Mouse (Mus musculus) CH12F3 (cell line): ENCODE results near the gene Efna5.

Experiments
- in situ Hi-C: fragments of 300-500 bp; cut with MboI; formaldehyde crosslinking; loops from 2 replicates; pipeline ENCODE4 v1.14.3; 2020; ENCODE audit warnings: low sequenced_read_pairs

Efna5 gene

DNA sequence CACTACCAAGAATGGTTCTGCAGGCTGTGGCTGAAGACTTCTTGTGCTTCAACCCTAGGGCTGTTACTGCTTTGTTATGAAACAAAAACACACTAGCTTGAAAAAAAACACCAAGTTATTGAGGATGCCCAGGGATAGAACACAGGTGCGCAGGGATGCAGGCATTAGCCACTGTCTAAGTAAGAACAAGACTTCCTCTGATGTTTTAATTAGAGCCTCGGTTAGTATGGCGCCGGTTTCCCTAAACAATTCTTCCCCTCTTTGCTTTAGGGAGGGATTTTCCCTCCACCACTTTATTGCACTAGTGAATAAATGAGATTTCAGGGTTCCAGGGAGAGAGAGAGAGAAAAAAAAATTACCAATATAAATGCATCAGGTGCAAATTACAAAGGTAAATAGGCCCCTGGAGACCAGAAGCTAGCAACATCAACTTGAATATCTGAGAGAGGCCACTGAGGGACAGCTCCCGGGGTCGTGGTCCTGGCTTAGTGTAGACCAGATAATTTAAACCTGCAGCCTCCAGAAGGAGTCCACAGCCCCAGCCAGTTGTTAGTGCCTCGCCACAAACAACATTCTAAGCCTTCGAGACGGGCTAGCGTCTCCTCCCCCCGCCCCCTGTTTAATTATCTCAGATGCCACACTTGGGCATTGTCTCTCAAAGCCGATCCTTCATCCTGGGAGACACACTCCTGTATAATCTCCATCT is 163.5 kb downstream of the Efna5 start:
- in situ Hi-C loops: no loop called here

- in situ Hi-C loops: no loop called here
Observed at GRCm38 (mm10) chr17:62713455-62713854, 167.7 kb downstream of the Efna5 start.

GRCm38 (mm10) chr17:62706418-62706817 is 174.7 kb downstream of the Efna5 start:
- in situ Hi-C loops: no loop called here

- in situ Hi-C loops: no loop called here
Observed at GRCm38 (mm10) chr17:62702020-62702814, 178.9 kb downstream of the Efna5 start.

- in situ Hi-C loops: no loop called here
Observed at GRCm38 (mm10) chr17:62700791-62701602, 180.1 kb downstream of the Efna5 start.

GRCm38 (mm10) chr17:62694958-62695437 is 186.1 kb downstream of the Efna5 start:
- in situ Hi-C loops: no loop called here

DNA sequence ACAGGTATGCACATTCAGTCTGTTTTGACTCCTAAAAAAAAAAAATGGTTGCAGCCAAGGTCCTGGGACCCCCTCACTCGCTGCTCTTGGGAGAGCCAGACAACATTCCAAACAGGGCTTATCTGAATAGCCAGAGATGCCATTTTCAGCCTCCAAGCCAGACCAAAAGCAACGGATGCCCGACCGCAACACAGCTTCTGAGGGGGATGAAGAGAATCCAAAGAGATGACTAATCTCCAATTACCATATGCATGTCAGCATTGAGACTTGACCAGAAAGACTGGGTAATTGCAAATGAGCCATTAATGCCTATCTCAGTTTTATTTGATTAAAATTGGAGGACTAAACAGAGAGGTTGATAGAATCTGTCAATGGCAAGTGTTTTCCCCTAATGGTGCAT is 188.9 kb downstream of the Efna5 start:
- in situ Hi-C loops: no loop called here

DNA sequence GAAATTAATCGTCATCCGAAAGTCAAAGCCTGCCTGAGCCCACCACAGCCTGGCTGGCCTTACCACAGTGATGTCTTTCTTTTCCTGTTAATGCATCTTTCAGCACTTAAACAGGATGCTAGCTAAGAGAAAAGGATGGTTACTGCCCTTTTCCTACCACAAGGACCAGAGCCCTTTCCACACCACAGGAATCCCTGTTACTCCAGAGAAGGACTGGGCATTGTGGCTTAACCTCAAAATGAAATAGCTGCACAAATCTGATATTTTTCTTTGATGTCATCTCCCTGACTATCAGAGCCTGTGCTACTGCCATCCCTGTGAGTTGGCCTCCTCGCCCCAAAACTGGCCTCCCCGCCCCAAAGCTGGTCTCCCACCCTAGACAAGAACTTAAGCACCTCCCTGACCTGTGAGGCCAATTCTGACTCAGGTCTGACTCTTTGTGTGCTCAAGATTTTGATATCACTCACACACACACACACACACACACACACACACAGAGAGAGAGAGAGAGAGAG is 189.9 kb downstream of the Efna5 start:
- in situ Hi-C loops: no loop called here

DNA sequence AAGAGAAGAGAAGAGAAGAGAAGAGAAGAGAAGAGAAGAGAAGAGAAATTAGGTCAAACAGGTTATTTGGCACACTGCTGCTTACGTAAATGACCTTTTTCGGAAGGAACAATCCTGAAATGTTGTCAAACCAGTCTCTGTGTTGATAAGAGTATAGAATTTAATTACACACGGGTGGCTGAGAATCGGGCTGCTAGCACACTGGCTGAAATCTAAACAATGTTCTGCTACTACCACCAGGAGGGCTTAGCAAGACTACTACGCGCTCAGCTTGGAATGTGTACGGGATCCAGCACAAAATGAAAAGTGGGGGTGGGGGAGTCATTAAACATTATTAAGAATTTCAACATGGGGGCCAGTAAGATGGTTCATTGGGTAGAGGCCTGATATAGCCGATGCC is 190.9 kb downstream of the Efna5 start:
- in situ Hi-C loops: no loop called here

DNA sequence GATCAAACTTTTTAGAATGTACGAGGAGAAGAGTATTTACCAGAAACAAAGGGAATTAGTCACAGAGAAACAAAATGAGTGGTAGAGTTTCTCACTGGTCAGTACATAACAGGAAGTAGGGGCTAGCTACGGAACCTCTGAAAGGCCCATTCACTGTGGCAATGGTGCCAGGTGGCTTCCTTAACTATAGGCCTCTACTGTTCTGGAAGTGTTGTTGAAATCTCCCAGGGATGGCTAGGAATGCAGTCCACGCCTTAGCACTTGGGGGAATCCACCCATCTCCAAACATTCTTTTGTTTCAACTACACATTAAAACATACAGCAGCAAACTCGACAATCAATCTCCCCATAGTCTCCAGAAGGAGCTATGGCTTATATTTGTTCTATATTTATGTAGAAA is 191.5 kb downstream of the Efna5 start:
- in situ Hi-C loops: no loop called here

- in situ Hi-C loops: no loop called here
Observed at GRCm38 (mm10) chr17:62687369-62687768, 193.7 kb downstream of the Efna5 start.

GRCm38 (mm10) chr17:62685181-62685580 is 195.9 kb downstream of the Efna5 start:
- in situ Hi-C loops: no loop called here

DNA sequence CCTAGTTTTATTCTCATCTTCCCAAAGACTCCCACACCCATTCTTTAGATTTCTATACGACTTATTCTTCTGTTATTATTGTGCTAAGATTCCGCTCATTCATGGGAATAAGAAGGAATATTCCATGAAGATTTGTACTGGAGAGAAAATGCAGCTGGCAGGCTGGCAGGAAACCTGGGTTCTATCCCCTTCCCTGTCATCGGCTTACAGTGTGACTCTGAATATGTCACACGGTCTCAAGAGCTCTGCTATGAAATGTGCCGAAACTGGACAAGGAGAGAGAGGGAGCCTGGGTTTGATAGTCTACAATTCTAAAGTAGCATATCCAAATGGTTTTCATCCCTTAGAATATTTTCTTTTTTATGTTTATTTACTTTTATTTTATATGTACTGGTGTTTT is 198.0 kb downstream of the Efna5 start:
- in situ Hi-C loops: no loop called here

- in situ Hi-C loops: no loop called here
Observed at GRCm38 (mm10) chr17:62681726-62682125, 199.4 kb downstream of the Efna5 start.

- in situ Hi-C loops: no loop called here
Observed at GRCm38 (mm10) chr17:62680737-62681136, 200.4 kb downstream of the Efna5 start.

GRCm38 (mm10) chr17:62676832-62677231 is 204.3 kb downstream of the Efna5 start:
- in situ Hi-C loops: no loop called here

- in situ Hi-C loops: no loop called here
Observed at GRCm38 (mm10) chr17:62676409-62676808, 204.7 kb downstream of the Efna5 start.

- in situ Hi-C loops: no loop called here
Observed at GRCm38 (mm10) chr17:62675811-62676255, 205.3 kb downstream of the Efna5 start.

DNA sequence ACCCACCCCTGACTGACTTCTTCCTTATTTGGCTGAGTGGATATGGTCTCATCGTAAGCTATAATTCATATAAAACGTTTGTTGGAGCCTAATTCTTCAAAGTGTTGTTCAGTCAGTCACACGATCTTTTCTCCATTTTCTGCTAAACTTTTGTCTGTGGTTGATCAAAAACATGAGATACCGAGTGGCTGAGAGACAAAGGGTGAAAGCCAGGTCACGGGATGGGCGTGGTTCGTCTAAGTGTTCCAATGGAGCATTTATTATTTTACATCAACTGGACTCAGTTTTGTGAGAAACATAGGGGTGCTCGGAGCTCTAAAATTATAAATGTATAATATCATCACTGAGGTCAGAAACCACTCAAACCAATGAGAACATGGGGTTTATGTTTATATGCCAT is 209.0 kb downstream of the Efna5 start:
- in situ Hi-C loops: no loop called here

DNA sequence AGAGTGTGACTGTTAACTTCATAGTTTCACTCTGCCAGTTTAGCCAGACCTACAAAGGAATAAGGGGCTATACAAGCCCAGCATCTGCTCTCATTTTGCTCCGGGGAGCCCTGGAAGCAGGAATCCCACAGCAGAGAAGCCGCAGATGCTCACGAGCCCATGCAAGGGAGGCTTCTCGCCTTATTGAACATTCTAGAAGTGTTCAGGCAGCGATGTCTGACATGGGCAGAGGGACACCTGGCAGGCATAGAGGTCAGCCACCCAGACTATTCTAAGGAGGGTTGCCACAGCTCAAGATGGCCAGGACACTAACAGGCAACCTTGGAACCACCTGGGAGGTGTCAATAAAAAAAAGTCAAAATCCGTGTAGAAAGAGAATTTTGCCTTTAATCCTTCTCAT is 214.4 kb downstream of the Efna5 start:
- in situ Hi-C loops: no loop called here

- in situ Hi-C loops: no loop called here
Observed at GRCm38 (mm10) chr17:62665823-62666222, 215.3 kb downstream of the Efna5 start.
